Mouse (Mus musculus): Measurements from ENCODE around the gene Dhx8. TPM values are rescaled to one million over a fixed set of nuclear protein-coding genes. Genes with fewer than 3 reads are reported as not detected.

Gene Dhx8
- total RNA-seq, 2 experiments from 2014 or later, result 37.2 to 41.2 TPM

- intact Hi-C loops (cut with DNase I), result no loop called here
- peak; percentile 82 for DNase-seq
Observed at GRCm38 (mm10) chr11:101790811-101791526, 58.2 kb downstream of the Dhx8 start.

GRCm38 (mm10) chr11:101797355-101797754 is 64.6 kb downstream of the Dhx8 start:
- intact Hi-C loops (cut with DNase I), result no loop called here

GRCm38 (mm10) chr11:101798083-101798482 is 65.4 kb downstream of the Dhx8 start:
- intact Hi-C loops (cut with DNase I), result no loop called here
- no peak for DNase-seq

More at GRCm38 (mm10) chr11:101797355-101797754, 64.6 kb downstream of the Dhx8 start:
- no peak for DNase-seq

- intact Hi-C loops (cut with DNase I), result no loop called here
- DNase-seq, result no peak
Observed at GRCm38 (mm10) chr11:101801386-101801785, 68.7 kb downstream of the Dhx8 start.

GRCm38 (mm10) chr11:101805113-101805704 is 72.5 kb downstream of the Dhx8 start:
- DNase-seq, result no peak
- intact Hi-C loops (cut with DNase I), result no loop called here

GRCm38 (mm10) chr11:101806741-101807140 is 74.0 kb downstream of the Dhx8 start:
- intact Hi-C loops (cut with DNase I), result no loop called here
- DNase-seq, result no peak

GRCm38 (mm10) chr11:101807266-101807665 is 74.5 kb downstream of the Dhx8 start:
- intact Hi-C loops (cut with DNase I), result no loop called here
- no peak for DNase-seq

- no peak for DNase-seq
- intact Hi-C loops (cut with DNase I), result no loop called here
Observed at GRCm38 (mm10) chr11:101809060-101809828, 76.5 kb downstream of the Dhx8 start.

GRCm38 (mm10) chr11:101813259-101813658 is 80.5 kb downstream of the Dhx8 start:
- peak; percentile 80 for DNase-seq
- intact Hi-C loops (cut with DNase I), result loop anchor here (2.0 to 5.0 kb wide), 2 partner anchors 98 to 154 kb away; partner anchors contain the start of gene Sost

- intact Hi-C loops (cut with DNase I), result loop anchor here (5.0 kb wide), 1 partner anchor 153 kb away; the partner anchor contains the start of gene Sost
- peak; percentile 90 for DNase-seq
Observed at GRCm38 (mm10) chr11:101814375-101815102, 81.8 kb downstream of the Dhx8 start.

- no peak for DNase-seq
- intact Hi-C loops (cut with DNase I), result no loop called here
Observed at GRCm38 (mm10) chr11:101815103-101816085, 82.7 kb downstream of the Dhx8 start.

Other genes starting within 250 kb of the Dhx8 start
- 1 to 10 TPM; 2.8 to 3.3 TPM for gene Brca1, start 181.0 kb upstream of the Dhx8 start, total RNA-seq (2021)
- gene Nbr1, start 180.8 kb upstream of the Dhx8 start, total RNA-seq (2021), result 100 to 1,000 TPM; 109 to 157 TPM
- 1 to 10 TPM; 1.5 to 3.5 TPM for gene Tmem106a, start 150.7 kb upstream of the Dhx8 start, total RNA-seq (2021)
- gene Gm11634, start 133.7 kb upstream of the Dhx8 start, total RNA-seq (2021), result not detected
- 1 to 10 TPM; 4.5 to 4.7 TPM for gene Rdm1, start 105.7 kb upstream of the Dhx8 start, total RNA-seq (2021)
- 10 to 100 TPM; 23.3 to 26.5 TPM for gene Arl4d, start 67.4 kb upstream of the Dhx8 start, total RNA-seq (2021)
- 10 to 100 TPM; 23.7 to 27.1 TPM for gene Etv4, start 52.5 kb downstream of the Dhx8 start, total RNA-seq (2021)
- gene Meox1, start 161.5 kb downstream of the Dhx8 start, total RNA-seq (2021), result 1 to 10 TPM; 1.2 to 1.5 TPM
- not detected for gene Sost, start 234.1 kb downstream of the Dhx8 start, total RNA-seq (2021)